Mouse (Mus musculus) urinary bladder, postnatal 4 days (tissue): ENCODE data around the gene Thy1.

Experiments used
- DNase-seq, 2 experiments: peaks; one replicate each; pipeline ENCODE4 v3.0.0; 2021 to 2022; ENCODE audit warnings: low spot score in 2 of 2

Thy1 gene

DNA sequence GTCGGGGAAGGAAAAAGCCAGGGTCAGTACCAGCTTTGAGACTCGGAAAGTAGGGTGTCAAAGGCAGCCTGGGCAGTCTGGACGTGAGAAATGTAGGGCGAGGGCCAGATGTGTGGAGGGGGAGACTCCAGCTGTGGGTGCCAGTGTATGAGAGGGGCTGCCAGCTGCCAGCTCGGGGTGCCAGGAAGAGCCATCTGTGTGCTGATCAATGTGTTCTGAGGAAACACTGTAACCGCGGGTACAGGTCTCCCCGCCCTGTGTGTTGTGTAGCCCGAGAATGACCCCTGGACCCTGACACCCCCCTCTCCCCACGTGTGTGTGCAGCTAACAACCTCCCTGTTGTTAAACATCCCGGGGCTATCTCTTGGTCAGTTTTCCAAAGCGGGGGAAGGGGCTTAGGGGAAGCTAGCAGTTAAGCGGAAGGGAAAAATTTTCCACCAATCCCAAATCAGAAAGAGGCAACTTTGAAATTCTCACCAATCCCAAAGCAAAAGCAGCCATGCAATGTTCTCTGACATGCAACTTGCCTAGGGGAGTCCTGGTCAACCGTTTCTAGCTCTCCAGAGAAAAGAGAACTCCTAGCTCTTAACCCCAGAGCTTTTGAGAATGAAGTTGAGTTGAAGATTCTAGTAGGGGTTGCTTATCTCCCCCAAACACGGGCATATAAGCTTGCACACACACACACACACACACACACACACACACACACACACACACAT lies 24.2 kb downstream of the Thy1 start:
- no peak for DNase-seq

DNA sequence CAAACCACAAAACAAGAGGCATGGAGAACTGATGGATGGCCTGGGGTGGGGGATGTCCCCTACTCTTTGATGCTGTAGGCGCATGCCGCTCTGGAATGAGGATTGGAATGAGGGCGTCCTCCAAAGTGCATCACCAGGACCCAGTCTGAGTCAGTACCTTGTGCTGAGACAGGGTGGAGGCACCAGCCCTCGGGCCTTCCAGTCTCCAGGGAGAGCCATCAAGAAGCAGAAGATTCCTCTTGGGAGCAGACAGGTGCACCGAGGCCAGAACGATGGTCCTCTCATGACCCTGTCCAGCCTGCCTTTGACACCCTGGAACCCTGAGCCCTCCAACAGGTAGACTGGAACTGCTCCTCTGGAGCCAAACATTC lies 24.8 kb downstream of the Thy1 start:
- no peak for DNase-seq

DNA sequence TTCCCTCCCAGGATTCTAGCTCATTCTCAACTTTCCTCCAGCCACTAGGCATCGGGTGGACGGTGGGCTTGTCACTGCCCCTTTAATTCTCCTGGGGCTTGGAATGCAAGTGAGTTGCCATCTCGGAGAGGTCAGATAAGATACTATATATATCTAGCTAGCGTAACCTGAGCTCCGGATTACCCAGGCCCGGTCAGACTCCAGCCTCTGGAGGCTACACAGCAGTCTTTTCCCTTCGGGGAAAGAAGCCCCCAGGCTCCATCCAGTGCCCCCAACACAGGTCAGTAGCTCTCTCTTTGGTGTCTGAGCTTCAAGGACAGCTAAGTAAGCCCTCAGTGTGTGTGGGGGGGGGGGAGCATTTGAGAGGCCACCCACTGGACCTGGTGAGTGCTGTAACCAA lies 26.1 kb downstream of the Thy1 start:
- no peak for DNase-seq

DNA sequence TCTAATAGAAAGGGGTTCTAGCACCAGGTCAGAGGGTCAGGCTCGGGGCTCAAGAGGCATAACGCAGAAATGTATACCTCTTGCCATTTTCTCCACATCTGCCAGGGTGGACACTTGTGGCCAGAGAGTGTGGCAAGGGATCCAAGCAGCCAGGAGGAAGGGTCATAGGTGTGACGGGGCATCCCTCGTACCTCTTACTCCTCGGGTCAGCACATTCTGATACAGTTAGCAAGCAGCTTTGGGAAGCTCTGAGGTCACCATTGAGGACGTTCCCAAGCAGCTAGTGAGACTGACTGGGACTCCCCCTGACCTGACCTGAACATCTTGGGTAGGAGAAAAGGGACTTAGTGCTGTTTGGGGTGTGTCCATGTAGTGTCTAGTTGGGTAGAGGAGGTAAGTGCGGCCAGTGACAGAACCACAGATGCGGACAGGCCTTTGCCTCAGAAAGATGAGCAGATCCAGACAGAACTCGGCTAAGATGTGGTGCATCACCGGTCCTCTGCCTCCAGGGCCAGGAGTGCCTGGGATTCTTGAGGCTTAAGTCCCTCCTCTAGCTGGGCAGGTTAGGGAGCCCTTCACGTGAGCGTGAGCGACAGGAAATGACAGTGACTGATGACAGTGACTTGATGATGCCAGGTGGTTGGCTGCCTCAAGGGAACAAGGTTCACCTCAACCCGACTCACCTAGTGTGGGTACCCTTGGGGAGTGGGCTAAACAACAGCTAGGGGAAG lies 27.1 kb downstream of the Thy1 start:
- no peak for DNase-seq

DNA sequence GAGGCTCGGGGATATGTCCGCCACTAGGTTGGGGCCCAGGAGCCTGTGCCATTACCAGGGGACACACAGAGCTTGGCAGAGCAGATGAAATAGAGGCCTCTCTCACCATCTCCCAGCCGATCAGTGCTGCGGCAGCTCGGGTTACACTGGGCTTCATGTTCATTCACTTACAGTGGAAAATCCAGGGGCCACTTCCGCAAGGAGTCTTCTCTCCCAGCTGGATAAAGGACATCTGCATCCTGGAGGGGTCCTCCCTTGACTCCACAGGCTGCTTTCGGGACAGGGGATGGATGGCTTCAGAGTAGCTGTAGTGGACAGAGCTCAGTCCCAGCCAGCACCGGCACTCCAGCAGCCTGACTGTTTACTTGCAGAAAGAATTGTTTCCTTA lies 27.7 kb downstream of the Thy1 start:
- DNase-seq: no peak

DNA sequence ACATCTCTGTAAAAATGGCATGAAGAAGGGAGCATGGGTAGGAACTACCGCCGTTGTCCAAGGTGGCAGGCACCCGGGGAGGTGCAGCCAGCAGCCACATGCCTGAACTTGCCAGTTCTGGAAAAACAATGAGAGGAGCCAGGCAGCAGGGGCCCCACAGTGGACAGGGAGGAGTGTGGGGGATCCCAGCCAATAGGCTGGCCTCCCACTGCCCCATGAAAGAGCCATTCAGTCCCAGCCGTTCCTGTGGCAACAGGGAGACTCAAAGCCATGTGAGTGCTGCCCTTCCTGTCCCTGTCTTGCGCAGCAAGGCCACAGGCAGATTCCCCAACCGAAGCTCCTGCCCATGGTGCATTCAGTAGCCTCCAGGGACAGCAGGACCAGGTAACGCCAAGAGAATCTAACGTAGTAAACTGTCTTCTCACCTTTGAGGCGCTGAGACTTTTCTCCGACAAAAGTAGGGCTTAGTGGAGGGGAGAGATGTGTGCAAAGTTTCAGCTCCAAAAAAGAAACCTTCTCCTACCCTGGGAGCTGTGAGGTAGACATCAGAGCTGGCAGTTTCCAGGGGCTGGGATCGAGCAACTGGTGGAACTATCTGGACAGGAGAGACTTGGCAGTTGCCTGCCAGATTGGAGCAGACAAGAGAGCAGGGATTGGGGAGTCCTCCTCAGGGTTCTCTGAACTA lies 28.9 kb downstream of the Thy1 start:
- DNase-seq: no peak

DNA sequence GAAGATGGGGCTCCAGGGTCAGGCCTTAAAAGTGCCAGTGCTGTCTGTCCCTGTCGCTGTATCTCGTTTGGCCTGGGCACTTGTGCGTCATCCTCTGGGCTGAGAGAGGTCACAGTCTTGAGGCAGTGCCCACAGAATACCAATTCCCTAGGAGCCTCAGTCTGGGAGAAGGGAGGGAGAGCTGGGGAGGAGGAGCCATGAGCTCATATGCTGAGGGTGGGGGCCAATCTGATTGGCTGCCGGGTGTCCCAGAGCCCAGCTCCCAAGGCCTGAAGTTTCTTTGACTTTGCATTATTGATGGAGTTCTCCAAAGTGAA lies 29.4 kb downstream of the Thy1 start:
- no peak for DNase-seq

DNA sequence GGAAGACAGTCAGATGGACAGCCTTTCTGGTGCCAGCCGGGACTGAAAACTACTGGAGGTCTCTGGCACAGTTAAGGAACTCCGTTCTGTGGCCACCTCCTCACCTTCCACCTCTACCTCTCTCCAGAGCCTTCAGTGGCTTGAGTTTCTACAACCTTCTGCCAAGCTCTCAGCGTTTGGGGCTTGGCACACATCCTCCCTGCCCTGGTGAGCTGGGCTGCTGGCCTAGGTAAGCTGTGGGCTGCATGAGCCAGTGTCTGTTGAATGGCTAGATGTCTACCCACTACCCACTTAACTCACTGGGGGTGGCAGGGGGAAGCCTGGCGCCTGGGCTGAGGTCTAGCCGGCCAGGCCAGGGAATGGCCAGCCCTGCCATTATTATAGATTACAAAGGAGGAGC lies 29.9 kb downstream of the Thy1 start:
- no peak for DNase-seq

DNA sequence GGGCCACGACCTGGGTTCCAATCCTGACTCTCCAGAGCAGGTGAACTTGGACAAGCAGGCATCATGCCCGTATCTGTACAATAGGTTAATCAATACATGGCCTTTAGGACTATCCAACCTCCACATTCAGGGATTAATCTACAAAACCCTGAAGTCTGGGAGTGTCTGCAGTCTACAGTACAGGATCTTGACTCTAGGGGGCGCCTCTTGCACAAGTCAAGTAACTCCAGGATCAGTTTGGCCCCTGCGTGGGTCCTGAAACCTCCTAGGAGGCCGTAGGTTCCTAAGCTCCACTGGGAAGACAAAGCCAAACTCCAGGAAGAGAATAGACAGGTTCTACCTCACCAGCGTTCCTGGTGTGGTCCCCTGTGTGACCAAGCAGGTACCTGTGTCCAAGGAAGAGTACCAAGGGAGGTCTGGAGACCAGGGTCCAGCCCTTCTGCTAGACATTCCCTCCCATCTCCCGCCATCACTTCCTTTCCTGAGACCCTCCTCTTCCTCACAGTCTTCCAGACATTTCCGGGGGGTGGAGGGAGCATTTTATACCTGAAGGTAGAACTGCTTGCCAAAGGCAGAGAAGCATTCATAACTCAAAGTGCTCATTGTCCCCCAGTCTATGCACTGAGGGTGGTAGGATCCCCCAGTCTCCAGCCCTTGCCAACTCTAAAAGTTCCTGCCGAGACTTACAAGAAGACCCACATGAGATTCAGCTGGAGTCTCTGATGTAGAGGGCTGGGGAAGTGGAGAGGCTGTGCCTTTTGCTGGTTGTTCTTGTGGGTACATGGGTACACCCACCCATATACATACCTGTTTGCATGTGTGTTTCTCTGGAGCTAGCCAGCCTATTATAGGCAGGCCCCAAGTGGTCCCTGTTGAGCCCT lies 31.5 kb downstream of the Thy1 start:
- no peak for DNase-seq

DNA sequence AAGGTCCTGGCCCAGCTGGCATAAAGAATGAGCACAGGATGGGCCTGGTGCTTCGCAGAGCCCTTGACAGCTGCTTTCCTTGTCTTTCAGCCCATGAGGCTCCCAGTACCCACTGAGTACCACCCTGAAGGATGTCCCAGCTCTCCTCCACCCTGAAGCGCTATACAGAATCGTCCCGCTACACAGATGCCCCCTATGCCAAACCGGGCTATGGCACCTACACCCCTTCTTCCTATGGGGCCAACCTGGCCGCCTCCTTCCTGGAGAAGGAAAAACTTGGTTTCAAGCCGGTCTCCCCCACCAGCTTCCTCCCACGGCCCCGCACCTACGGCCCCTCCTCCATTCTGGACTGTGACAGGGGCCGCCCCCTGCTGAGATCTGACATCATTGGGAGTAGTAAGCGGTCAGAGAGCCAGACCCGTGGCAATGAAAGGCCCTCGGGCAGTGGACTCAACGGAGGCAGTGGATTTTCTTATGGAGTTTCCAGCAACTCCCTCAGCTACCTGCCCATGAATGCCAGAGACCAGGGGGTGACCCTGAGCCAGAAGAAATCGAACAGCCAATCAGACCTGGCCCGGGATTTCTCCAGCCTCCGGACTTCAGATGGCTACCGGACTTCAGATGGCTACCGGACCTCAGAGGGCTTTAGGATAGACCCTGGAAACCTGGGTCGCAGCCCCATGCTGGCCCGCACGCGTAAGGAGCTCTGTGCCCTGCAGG lies 32.3 kb downstream of the Thy1 start:
- DNase-seq: no peak

DNA sequence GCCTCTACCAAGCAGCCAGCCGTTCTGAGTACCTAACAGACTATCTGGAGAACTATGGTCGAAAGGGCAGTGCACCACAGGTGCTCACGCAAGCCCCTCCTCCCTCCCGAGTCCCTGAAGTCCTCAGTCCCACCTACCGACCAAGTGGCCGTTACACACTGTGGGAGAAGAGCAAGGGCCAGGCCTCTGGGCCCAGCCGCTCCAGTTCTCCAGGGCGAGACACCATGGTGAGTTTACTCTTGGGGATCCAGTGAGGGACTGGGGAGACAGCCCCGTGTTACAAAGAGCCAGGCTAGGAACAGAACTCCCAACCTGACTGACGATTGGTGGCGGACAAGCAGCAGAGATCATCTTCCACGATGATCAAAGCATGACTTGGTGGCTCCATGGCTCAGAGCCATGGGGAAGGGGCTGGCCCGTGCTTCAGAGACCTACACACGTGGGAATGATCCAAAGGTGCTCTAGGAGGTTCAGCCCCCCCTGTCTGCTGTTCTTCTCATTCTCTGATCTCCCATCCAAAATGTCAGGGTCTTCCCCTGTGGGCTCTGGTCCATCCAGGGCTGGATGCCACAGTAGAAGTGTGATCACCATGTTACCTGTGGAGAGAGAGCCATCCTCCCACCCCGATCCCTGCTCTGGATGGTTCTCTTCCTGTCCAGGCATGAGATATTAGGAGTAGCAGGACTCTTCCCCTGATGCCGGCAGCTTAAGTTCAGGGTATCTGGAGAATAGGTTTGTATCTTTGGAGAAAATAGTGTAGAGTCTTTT lies 33.0 kb downstream of the Thy1 start:
- no peak for DNase-seq

DNA sequence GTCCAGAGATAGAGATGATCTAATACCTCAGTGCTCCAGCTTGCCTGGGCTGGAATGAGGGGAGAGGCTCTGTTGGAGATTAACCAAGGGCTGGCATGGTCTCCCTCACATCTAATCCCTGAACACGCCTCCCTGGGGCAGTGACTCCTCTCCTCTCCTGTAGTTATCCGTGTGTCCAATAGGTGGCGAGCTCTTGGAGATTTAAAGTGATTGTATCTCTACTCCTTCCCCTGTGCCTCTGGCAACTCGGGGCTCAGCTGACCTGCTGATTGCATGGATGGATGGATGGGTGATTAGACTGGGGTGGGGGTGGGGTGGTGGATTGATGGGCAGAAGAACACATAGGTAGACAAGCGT lies 33.6 kb downstream of the Thy1 start:
- peak in 1 of 2 experiments; percentile 60 for DNase-seq

DNA sequence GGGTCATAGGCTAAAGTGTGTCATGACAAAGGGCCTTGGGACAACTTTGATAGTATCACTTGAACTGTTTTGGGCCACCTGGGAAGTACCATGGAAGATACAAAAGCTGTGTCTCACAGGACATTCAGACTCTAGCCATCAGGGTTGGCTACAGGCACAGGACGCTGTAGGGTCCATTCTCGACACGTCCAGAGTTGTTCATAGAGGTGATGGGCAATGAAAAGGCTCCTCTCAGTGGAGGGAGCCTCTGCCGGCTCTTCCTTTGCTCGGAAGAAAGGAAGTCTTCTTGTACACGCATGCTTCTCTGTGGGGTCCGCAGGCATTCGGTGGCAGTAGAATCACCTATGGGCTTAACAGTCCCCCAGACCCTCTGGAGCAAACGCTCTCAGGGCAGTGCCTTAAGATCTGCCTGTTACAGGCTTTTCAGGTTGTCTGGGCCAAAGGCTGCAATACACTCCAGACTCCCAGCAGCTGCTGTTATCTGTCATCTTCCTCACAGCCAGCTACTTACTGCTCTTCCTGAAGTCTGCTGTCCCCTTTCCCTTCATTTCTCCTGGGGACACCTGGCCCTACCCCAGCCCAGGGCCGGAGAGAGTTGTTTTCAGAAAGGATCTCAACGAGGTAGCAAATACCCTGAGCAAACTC lies 34.2 kb downstream of the Thy1 start:
- no peak for DNase-seq

DNA sequence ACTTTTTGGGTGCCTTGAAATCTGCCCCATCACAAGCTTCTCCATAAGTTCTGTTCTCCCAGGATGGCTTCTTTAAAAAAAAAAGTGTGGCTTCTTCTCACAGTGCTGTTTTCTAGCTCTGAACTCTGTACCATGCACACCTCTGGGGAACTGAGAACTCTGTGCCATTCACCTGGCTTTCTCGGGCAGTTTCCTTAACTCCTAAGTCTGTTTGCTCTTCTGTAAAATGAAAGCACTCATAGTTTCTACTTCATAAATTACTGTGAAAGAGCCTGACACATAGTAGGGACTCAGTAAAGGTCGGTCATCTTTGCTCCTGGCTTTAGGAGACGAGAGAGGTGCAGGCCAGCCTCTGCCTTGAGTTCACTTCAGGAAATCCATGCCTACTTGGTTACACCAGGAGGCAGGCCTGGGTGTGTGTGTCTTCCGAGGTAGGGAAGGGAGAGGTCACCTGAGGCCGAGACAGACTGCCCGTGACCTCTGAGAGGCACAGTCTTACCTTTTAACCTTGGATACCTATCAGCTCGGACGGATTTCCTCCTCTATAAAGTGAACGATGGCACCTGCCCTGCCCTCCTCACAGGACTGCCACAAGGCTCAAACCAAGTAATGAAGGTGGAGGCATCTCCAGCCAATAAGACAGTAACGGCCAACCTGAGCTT lies 35.1 kb downstream of the Thy1 start:
- no peak for DNase-seq

DNA sequence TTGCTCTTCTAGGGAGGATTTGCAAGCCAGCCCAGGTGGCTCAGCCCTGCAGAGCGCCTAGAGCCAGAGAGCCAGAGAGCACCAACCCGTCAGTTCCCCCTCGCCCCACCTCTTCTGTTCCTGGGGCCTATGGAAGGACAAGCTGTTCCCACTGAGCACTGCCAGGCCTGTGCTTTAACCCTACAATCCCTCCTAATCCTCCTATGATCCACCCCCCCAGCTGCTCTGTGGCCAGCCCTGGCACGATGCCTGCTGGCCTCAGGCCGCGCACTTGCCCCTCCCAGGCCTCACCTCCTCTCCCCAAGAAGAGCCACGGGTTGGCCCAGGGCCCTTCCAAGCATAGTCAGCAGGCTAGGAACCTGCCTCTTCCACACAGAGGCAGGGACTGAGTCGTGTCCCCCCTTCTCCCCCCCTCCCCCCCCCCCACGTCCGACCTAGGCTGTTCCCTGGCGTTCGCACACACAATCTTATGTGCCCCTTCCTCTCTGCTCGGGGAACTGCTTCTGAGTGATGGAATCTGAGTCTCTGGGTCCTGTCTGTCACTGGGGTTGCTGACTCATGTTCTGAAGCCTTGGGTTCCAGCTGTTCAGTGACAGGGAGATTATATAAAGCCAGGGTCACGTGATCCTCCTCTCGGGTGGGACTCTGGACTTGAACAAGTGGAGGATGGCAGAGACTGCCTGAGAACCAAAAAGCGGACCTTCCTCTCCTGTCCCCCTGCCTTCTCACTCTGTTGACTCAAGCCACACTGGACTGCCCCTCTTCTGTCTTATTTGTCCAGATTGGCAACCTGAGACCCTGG lies 36.0 kb downstream of the Thy1 start:
- DNase-seq: peak; percentile 80 to 86

DNA sequence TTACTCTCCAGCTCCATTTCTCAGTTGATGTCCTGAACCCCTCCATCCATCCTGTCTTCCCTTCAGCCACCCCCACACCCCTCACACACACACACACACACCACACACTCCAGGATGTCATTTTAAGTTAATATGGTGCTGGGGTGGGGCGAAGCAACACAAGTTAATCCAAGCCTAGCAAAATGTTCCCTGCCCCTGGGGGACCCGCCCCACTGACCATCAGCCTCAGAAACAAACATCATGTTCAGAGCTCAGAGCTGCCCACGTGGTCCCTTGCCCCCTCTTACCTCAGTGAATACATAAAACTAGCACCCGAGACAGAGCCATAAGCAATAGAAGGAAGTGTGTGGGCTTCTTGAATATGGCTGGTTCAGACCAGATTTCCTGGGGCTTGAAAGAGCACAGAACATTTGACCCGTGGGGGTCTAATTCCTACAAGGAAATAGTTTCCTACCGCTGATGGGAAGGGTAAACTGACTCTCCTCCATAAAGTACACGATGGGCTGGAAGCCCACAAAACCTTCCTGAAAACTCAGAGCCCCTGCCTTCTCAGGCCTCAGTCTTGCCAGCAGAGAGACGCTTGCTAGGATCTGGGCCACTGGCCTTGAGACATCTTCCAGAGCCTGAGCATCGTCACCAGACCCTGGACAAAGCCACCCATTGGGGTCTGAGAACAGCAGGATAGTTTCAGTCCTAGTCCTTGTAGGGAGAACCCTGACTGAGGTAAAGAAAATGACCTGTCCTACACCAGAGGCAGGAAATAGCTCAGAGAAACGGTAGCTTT lies 37.0 kb downstream of the Thy1 start:
- DNase-seq: no peak

DNA sequence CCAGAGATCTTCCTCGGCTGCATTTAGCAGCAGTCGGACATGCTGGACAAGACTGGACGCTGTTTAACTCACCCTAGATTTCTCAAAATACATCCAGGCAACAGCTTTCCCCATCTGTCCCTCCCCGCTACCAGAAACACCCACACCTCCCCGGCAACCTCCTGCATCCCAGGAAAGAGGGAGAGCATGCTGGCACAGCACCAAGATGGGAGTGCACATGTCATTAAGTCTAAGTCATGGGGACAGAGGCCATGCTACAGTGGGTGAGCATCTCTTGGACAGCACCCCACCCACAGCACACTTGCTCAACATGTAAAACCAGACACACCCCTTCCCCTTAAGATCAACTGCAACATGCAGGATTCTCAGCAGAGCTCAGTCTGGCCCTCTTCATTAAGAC lies 37.8 kb downstream of the Thy1 start:
- no peak for DNase-seq

DNA sequence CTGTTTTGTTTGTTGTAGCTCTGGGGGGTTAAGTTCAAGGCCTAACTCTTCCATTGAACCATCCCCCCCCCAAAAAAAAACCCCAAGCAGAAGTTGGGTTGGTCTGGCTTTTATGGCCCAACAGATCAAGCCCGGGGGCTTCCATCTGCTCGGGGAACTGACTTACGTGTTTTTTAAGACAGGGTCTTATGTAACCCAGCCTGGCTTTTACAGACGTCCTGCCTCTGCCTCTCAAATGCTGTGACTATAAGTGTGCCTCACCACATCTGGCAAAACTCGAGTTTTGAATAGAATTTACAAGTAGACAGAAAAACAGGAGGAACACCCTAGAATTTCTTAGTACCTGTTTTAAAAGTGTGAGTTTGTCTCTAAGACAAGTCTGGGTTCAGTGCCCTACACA lies 38.4 kb downstream of the Thy1 start:
- no peak for DNase-seq
